Mouse (Mus musculus): Measurements from ENCODE around the gene Plscr1.

DNA sequence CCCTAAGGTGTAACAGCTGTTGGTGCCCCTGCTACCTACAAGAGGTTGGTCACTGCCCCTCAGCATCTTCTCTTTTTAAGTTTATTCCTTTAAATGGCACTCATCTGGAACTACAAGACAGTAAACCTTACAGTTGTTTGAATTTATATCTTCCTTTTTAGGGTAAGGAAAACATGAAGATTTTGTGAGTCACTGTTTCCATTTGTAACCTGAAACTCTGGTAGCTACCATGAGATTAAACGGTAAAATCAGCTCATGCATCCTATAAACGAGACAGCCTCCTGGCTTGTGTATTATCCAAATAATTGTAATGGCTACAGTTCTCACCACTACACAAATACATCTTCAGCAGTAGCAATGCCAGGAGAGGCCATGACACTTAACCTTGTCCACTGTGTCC, 45.2 kb upstream of the Plscr1 start:
- TF ChIP-seq POLR2A (IDR thresholded peaks at IDR 0.05; ENCODE audit: control insufficient read depth, extremely low read depth, insufficient read depth, low read length, poor library complexity): no peak
- no peak for TF ChIP-seq CTCF (IDR thresholded peaks at IDR 0.05; ENCODE audit: borderline replicate concordance, control insufficient read depth, extremely low read depth, insufficient read depth, low read length, poor library complexity)
